Mouse (Mus musculus) forebrain, embryonic 16.5 days (tissue): Measurements from ENCODE around the gene Cnpy3. TPM values are rescaled to one million over a fixed set of nuclear protein-coding genes. Genes with fewer than 3 reads are reported as not detected.

Source experiments
- ATAC-seq: fragments of 200-750 bp; cut with Nextera tagmentation; 2 replicates; pipeline ENCODE4 v1.8.0; 2017; ENCODE audit warnings: mild to moderate bottlenecking, moderate library complexity
- H3K27ac ChIP-seq: fragments of 300-500 bp; sonication (generic); 2 replicates; pipeline ENCODE4 v1.5.1; 2014; ENCODE audit warnings: low read length, control low read depth
- H3K27me3 ChIP-seq: fragments of 300-500 bp; sonication (generic); replicated peaks from 2 replicates; pipeline ENCODE4 v1.6.1; 2014; ENCODE audit warnings: low read length; ENCODE audit not compliant: control insufficient read depth, insufficient read depth
- H3K36me3 ChIP-seq: fragments of 300-500 bp; sonication (generic); 2 replicates; pipeline ENCODE4 v1.6.1; 2014; ENCODE audit not compliant: control insufficient read depth, insufficient read depth
- H3K4me1 ChIP-seq: fragments of 300-500 bp; sonication (generic); replicated peaks from 2 replicates; pipeline ENCODE4 v1.6.1; 2014; ENCODE audit warnings: low read length; ENCODE audit not compliant: control insufficient read depth, insufficient read depth
- H3K4me2 ChIP-seq: fragments of 300-500 bp; sonication (generic); 2 replicates; pipeline ENCODE4 v1.6.1; 2014; ENCODE audit warnings: mild to moderate bottlenecking, low read length, control low read depth
- H3K4me3 ChIP-seq: fragments of 300-500 bp; sonication (generic); replicated peaks from 2 replicates; pipeline ENCODE4 v1.5.1; 2014; ENCODE audit warnings: mild to moderate bottlenecking, low read length, control low read depth
- H3K9ac ChIP-seq: fragments of 300-500 bp; sonication (generic); replicated peaks from 2 replicates; pipeline ENCODE4 v1.6.1; 2014; ENCODE audit warnings: low read depth, low read length, control low read depth
- H3K9me3 ChIP-seq: fragments of 300-500 bp; sonication (generic); 2 replicates; pipeline ENCODE4 v1.6.1; 2016; ENCODE audit warnings: low read length; ENCODE audit not compliant: control insufficient read depth
- WGBS: fragments of 180-500 bp; shearing (Covaris S2); extraction: QIAGEN DNeasy Blood & Tissue Kit; methylation state at CpG from one replicate; pipeline ENCODE4 v1.1.7; 2014; 5-methylcytosine and 5-hydroxymethylcytosine counted together
- polyA plus RNA-seq: library from polyadenylated mRNA; unstranded; fragments of >200 nt; fragmentation: Nextera tagmentation; extraction: Ambion mirVana; gene quantifications from 2 replicates; pipeline ENCODE4 v1.2.1, GENCODE M21; 2015

Gene Cnpy3
- polyA plus RNA-seq, 1 experiment from 2014 or later: 64.5 TPM

DNA sequence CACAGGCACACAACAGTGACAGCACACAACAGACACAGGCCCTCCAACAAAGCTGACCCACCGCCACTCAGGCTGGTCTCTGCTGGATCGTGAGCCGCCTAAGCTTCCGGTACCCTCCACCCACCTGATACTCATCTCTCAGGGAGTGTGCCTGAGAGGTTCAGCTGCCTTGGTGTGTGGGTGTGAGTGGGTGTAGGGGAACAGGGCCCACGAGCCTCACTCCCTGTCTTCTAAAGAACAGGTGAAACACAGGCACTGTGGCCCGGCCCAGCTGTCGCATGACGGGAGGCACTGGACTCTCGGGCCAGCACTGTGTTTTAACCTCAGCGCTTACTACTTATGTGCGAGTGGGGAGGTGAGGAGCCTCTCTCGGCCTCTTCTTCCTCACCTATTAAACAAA lies 49.9 kb downstream of the Cnpy3 start:
- no peak for ATAC-seq
- Histone ChIP-seq H3K27me3 (no peaks in the 10 kb centered on the region), H3K4me3 (no peak overlapping the region), H3K9me3 (no peaks in the 10 kb centered on the region), H3K4me1 (peaks cover 29% of the 10 kb centered on the region), H3K4me2 (no peak overlapping the region), H3K27ac (no peak overlapping the region), H3K36me3 (peaks cover 2% of the 10 kb centered on the region; the same call in 1 of the 2 replicates), H3K9ac (no peak overlapping the region)
- 82% methylated on average over 12 of the region's 12 CpGs for WGBS

DNA sequence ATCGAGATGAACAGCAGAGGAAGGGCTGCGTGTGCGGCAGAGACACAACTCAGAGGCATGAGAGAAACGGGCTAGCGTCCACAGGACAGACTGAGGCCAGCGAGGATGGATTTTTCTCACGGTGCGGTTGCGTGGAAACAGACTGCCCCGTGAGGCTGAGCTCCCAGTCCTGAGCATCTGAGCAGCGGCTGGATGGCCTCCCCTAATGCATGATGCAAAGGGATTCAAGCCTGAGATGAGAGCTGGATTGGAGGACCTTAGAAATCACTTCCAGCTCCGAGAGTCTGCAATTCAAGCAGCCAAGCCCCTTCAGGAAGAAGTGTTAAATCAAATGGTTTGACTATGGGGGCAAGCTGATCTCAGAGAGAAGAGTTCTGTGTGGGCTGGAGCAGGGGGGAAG lies 50.5 kb downstream of the Cnpy3 start:
- Histone ChIP-seq H3K4me2 (no peak overlapping the region), H3K4me1 (peaks cover 29% of the 10 kb centered on the region), H3K9me3 (no peaks in the 10 kb centered on the region), H3K27me3 (no peaks in the 10 kb centered on the region), H3K4me3 (no peak overlapping the region), H3K27ac (no peak overlapping the region), H3K36me3 (peaks cover 2% of the 10 kb centered on the region; the same call in 1 of the 2 replicates), H3K9ac (no peak overlapping the region)
- no peak for ATAC-seq
- 75% methylated on average over 12 of the region's 12 CpGs for WGBS

DNA sequence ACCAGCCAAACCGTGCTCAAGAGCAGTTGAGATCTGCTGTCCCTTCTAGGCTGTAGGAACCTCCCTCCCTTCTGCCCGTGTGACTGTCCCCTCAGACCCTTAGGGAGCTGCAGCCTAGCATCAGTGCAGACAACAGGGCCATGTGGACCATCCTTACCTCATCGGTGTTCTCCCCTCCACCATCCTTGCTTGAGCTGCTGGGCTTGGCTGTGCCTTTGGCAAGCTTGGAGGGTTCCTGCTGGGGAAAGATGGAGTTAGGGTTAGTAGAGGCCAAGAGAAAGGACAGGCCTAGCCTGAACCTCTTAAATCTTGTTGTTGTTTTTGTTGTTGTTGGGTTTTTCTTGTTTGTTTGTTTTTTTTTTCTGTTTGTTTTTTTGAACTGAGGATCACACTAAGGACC lies 52.1 kb downstream of the Cnpy3 start:
- H3K9me3 ChIP-seq: no peaks in the 10 kb centered on the region
- WGBS: 95% methylated on average over 3 of the region's 3 CpGs
- peaks cover 2% of the 10 kb centered on the region; the same call in 1 of the 2 replicates for H3K36me3 ChIP-seq
- no peak overlapping the region for H3K4me2 ChIP-seq
- H3K27me3 ChIP-seq: no peaks in the 10 kb centered on the region
- ATAC-seq: no peak
- H3K27ac ChIP-seq: no peak overlapping the region
- no peak overlapping the region for H3K4me3 ChIP-seq
- H3K4me1 ChIP-seq: peaks cover 29% of the 10 kb centered on the region
- H3K9ac ChIP-seq: no peak overlapping the region

DNA sequence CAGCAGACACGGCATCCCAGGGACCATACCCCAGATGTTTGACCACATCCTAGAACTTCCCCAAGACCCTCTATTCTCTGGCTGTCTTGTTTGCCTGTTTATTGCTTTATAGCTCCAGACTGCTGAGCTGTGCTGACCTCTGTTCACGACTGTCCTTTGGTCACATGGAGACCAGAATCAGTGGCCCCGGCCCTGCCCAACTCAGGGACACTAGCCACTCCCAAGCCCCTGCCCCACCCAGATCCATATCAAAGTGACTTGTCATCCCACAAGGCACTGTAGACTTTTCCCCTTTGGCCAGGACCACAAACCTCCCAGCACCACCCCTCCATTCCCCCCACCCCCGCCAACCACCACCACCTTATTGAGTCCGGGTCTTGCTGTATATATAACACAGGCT lies 52.8 kb downstream of the Cnpy3 start:
- H3K36me3 ChIP-seq: peaks cover 2% of the 10 kb centered on the region; the same call in 1 of the 2 replicates
- WGBS: 90% methylated on average over 5 of the region's 5 CpGs
- H3K9ac ChIP-seq: no peak overlapping the region

DNA sequence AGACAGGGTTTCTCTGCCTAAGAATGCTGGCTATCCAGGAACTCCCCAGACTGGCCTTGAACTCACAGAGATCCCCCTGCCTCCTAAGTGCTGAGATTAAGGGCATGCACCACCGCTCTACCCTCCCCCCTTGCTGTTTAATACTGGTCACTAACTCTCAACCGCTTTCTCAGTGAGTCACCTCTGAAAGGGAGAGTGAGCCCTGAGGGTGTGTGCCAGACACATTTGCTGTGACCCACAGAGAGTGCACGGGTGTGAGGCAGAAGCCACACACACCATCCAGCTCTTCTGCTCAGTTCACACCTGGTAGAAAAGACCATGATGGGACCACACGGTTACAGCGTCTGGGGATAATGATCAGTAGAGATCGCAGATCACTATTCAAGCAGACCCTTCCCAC lies 53.5 kb downstream of the Cnpy3 start:
- ATAC-seq: no peak
- Histone ChIP-seq H3K27ac (no peak overlapping the region), H3K4me1 (peaks cover 22% of the 10 kb centered on the region), H3K9me3 (no peaks in the 10 kb centered on the region), H3K4me2 (no peak overlapping the region), H3K9ac (no peak overlapping the region), H3K27me3 (no peaks in the 10 kb centered on the region), H3K36me3 (peaks cover 2% of the 10 kb centered on the region; the same call in 1 of the 2 replicates), H3K4me3 (no peak overlapping the region)
- 89% methylated on average over 6 of the region's 6 CpGs for WGBS

More for the DNA sequence above, 52.8 kb downstream of the Cnpy3 start:
- no peaks in the 10 kb centered on the region for H3K9me3 ChIP-seq
- ATAC-seq: no peak
- no peak overlapping the region for H3K4me3 ChIP-seq
- H3K27ac ChIP-seq: no peak overlapping the region
- H3K4me1 ChIP-seq: peaks cover 29% of the 10 kb centered on the region
- no peaks in the 10 kb centered on the region for H3K27me3 ChIP-seq
- H3K4me2 ChIP-seq: no peak overlapping the region

DNA sequence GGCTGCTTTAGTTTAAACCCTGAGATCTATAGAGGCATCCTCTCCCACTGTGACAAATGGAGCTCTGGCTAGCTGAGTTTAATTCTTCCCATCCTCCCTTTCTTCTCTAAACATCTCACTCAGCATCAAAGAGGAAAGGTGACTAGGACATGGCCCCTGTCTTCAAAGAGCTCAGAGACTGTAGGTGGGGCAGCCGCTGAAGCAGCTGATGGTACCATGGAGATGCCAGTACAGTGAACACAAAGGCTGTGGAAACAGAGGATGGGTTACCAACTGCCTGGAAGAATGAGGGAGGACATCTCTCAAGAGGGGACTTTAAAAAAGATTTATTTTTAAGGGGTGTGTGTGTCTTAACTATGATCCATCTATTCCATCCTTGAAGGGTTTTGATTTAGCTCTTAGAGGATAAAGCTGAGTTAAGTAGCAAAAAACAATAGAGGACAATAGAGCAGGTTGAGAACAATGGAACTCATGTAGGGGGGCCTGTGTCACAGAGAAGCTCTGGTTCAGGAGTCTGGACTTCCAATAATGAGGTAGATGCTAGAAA lies 57.4 kb downstream of the Cnpy3 start:
- Histone ChIP-seq H3K27ac (no peak overlapping the region), H3K36me3 (peaks cover 2% of the 10 kb centered on the region; the same call in 1 of the 2 replicates), H3K9ac (no peak overlapping the region), H3K27me3 (no peaks in the 10 kb centered on the region), H3K4me3 (no peak overlapping the region), H3K4me2 (no peak overlapping the region), H3K9me3 (no peaks in the 10 kb centered on the region), H3K4me1 (no peaks in the 10 kb centered on the region)
- no peak for ATAC-seq
- WGBS: 76% methylated on average over 1 of the region's 1 CpGs

DNA sequence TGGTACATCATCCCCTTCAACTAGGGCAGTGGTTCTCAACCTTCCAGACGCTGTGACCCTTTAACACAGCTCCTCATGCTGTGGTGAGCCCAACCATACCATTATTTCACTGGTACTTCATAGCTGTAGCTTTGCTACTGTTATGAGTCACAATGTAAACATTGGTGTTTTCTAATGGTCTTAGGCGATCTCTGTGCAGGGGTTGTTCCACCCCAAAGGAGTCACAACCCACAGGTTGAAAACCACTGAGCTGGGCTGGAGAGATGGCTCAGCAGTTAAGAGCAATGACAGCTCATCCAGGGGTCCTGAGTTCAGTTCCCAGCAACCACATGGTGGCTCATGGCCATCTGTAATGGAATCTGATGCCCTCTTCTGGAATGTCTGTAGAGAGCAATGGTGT lies 60.6 kb downstream of the Cnpy3 start:
- H3K9me3 ChIP-seq: no peaks in the 10 kb centered on the region
- H3K9ac ChIP-seq: no peak overlapping the region
- ATAC-seq: no peak
- H3K27me3 ChIP-seq: no peaks in the 10 kb centered on the region
- H3K4me2 ChIP-seq: no peak overlapping the region
- no peaks in the 10 kb centered on the region for H3K4me1 ChIP-seq
- no peak overlapping the region for H3K4me3 ChIP-seq
- peaks cover 6% of the 10 kb centered on the region for H3K36me3 ChIP-seq
- H3K27ac ChIP-seq: no peak overlapping the region
- 98% methylated on average over 2 of the region's 2 CpGs for WGBS

DNA sequence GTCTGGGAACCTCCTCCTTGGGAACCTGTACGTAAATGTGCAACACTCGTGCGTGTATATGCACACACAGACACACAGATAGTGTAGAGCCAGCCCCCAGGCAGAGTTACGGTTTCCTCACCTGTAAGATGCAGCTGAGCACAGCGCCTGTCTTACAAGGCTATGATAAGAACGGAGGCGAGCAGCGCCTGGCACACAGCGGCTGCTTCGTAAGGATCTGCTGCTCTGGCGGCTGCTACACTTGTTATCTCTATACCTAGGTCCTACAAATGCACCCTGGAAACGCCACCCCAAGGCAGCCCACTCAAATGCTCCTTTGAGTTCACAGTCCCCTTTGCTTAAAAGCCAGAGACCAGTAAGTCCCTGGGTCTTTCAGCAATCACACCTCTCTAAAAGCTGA lies 61.3 kb downstream of the Cnpy3 start:
- WGBS: 94% methylated on average over 12 of the region's 12 CpGs

DNA sequence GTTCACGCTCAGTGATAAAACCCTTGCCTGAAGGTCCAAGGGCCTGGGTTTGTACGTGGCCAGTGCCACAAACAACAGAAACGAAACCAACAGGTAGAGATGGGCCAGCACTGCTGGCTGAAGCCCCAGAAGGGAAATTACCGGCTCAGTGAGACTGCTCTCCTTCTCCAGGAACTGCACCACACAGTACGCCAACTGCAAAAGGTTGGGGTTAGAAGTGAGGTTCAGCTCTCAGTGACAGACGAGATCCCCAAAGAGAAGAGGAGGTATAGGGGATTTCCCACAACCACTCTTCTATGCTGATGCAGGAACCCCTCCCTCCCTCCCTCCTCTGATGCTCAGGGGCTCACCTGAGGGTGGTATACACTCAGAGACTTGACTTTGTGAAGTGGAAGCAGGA lies 66.1 kb downstream of the Cnpy3 start:
- H3K9ac ChIP-seq: no peak overlapping the region
- H3K4me3 ChIP-seq: no peak overlapping the region
- H3K9me3 ChIP-seq: no peaks in the 10 kb centered on the region
- H3K36me3 ChIP-seq: peaks cover 21% of the 10 kb centered on the region
- H3K27ac ChIP-seq: no peak overlapping the region
- 93% methylated on average over 6 of the region's 6 CpGs for WGBS
- H3K4me1 ChIP-seq: peaks cover 9% of the 10 kb centered on the region
- no peak for ATAC-seq
- no peaks in the 10 kb centered on the region for H3K27me3 ChIP-seq
- H3K4me2 ChIP-seq: no peak overlapping the region

More for the DNA sequence above, 61.3 kb downstream of the Cnpy3 start:
- no peak for ATAC-seq
- Histone ChIP-seq H3K36me3 (peaks cover 11% of the 10 kb centered on the region), H3K9me3 (no peaks in the 10 kb centered on the region), H3K4me1 (no peaks in the 10 kb centered on the region), H3K4me3 (no peak overlapping the region), H3K9ac (no peak overlapping the region), H3K27ac (no peak overlapping the region), H3K27me3 (no peaks in the 10 kb centered on the region), H3K4me2 (no peak overlapping the region)
